17 mouse cellular contexts compared by ENCODE assay signal in the genomic region with DNA sequence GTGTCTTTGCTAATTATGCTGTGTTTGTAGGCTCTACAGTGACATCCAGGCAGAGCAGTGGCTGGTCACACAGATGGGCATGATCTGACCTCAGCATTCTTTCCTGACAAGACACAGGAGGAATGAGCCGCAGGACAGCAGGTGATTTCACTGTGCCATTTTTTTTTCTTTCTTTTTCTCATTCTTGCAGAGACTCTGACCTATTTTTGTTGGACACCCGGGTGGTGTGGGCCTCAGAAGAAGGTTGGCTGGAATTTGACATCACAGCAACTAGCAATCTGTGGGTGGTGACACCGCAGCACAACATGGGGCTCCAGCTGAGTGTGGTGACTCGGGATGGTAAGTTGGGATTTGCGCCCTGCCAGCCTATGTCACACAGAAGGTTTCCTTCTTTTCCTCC.
"Had no signal": no experiment of that assay in that cellular context is flagged by ENCODE, and none has a peak within 500 bp of the region (broad histone marks: within the 10 kb centered on the region; RNA-seq: fewer than 3 reads in every experiment).

No protein-coding gene starts in this region.

- H3K27me3 ChIP-seq: neural tube, embryonic 13.5 days; neural tube, embryonic 15.5 days had no signal

- H3K27ac ChIP-seq: midbrain, embryonic 10.5 days; midbrain, embryonic 12.5 days; neural tube, embryonic 13.5 days; neural tube, embryonic 15.5 days had no signal

- H3K36me3 ChIP-seq: midbrain, embryonic 10.5 days; midbrain, embryonic 12.5 days; neural tube, embryonic 13.5 days; neural tube, embryonic 15.5 days had no signal

- H3K4me1 ChIP-seq: neural tube, embryonic 15.5 days had no signal

- DNase-seq: lung, adult 18-20 months; lung, embryonic 14.5 days; lung, postnatal 10 days; lung, postnatal 4 days; midbrain, embryonic 14.5 days; right cerebral cortex, adult 18-20 months; right cerebral cortex, postnatal 25 days; right cerebral cortex, postnatal 4 days; spleen, adult 18-20 months; thymus, adult 18-20 months; thymus, postnatal 25 days; thymus, postnatal 4 days had no signal

- H3K4me3 ChIP-seq: midbrain, embryonic 10.5 days; midbrain, embryonic 12.5 days; myocyte; neural tube, embryonic 13.5 days; neural tube, embryonic 15.5 days had no signal
